Mouse (Mus musculus) c-Kit-negative CD71-positive TER-119-positive erythroid progenitor cells, embryonic 14.5 days (primary cell): ENCODE measurements around the gene Lancl3.
"Not testable (repeated sequence)": the region's sequence is repeated elsewhere in the genome, so short reads cannot be mapped to it uniquely, and the experiment has no call there.

Experiments used
- DNase-seq: peaks from one replicate; pipeline ENCODE4 v3.0.0-alpha.2; 2013; ENCODE audit warnings: low read depth, low spot score

Lancl3 gene

DNA sequence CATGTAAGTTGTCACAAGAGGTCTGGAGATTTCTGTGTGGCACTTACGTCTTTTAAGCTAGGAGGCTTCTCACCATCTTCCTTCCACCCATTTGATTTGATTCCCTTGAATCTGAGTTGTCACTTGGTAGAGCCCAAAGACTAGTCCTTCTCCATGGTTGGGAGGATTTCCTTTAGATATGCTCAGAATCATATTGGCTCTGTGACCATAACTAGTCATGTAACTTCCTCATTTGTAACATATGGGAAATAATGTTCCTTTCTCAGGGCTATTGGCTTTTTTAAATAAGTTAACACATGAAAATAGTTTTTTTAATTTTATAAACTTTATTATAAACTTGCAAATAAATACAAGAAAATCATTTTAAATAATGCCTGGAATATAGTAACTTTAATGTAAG, 59.6 kb downstream of the Lancl3 start:
- no peak for DNase-seq

DNA sequence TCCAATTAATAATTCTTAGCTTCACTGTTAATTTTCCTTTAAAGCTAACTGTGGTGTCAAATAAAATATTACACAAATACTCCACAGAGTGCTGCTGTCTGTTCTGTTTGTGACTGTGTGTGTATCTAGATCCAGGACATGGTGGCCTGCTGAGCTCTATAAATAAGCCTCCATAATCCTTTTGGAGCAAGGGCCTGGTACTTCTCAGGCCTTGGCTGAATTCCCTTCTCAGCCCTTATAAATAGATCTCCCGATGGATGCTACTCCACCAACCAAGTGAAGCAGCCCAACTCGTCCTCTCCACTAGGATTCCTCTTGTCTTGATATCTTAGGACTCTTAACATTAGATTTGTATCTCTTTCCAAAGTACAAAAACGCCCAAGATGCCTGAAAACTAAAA, 71.4 kb downstream of the Lancl3 start:
- no peak for DNase-seq

DNA sequence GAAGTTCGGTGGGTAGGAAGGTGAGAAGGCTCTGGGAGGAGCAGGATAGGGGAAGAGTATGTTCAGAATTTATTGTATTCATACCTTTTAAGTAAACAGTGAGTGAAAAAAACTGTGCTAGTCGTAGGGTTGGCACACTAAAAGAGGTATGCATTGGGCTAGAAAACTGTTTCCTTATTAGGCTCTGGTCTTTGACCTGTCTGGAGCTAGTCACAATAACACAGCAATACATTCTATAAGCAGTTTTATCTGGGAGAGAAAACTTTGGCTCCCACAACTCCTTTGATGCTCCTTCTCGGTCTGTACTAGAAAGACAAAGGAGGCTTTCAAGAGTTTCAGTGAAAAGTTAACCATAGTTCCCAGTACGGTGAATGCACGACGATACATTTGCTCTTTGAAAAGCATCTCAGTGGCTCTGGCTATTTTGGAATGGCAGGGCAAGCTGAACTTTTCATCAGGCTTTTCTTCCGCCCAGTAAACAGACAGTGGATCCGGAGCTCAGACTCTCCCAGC, 72.3 kb downstream of the Lancl3 start:
- no peak for DNase-seq

DNA sequence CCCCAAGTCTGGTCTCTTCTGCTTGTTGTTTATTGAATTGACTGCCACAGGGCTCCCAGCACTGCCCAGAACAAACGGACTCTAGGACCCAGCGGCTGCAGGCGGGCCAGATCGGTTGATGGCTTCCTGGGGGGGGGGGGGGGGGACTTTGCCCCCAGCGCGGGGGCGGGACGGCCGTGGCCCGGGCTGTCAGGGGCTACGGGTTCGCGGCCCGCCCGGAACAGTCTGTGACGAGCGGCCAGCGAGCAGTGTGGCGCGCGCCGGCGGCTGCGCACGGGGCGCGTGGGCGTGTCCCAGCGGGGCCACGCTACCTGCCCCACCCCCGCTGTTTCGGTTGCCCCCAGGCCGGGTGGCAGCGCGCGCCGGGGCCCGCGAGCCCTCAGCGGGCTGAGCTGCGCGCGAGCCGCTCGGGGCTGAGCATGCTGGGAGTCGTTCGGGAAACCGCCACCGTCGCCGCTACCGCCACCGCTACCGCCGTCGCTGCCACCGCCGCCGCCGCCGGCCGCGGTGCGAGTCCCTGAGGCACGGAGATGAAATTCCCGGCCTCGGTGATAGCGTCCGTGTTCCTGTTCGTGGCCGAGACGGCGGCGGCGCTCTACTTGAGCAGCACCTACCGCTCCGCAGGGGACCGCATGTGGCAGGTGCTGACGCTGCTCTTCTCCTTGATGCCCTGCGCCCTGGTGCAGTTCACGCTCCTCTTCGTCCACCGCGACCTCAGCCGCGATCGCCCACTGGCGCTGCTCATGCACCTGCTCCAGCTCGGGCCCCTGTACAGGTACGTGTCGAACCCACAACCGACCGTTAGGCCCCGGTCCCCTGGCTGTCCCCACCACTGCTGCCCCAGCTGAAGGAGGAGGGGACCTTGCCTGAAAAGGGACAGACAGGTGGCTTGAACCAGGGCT, 73.0 kb downstream of the Lancl3 start, which contains the start of gene Xk:
Xk (plus strand) TSS at position 297 of the 902 bp plus-strand sequence.
- DNase-seq, result peak; percentile 56

DNA sequence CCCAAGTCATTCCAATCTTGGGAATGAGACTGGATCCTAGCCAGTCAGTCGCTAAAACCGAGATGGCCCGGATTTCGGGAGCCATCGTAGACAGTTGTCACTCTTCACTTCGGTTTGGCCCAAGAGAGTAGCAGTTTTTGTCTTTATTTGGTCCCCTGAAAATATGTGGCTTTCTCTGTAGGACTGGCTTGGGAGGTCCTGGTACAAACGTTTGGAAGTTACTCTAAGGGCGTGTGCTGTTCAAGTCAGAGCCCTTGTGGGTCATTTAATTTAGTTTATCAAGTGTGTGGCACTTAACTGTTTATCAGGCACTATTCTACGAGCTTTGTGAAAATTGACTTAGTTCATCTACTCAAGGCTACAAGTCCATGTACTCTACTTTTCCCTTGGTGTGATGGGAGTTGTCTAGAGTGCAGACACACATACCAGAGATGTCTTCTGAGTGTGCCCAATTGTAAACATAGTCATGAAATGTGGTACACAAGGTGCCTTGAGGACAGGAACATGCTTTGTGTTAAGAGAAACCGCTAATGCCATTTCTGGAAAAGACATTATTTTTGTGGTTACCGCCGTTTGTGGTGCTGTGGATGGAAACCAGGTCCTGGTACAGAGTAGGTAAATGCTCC, 73.8 kb downstream of the Lancl3 start:
- DNase-seq, result no peak

DNA sequence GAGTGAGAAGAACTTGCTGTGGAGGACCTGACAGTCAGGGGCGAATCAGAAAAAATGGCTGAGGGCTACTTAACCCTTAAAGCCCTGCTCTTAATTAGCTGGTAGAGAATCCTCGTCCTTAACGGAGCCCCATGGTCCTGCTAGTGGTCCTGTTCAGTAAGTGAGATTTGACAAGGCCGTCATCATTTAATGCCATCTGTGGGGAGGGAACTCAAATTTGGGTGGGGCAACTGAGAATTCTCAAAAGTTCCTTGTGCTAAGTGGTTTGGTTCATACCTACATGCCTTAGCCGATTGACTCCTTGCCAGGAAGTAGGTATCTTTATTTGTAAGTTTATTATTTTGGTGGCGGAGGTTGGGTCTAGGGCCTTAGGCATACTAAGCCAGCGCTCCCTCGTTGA, 74.6 kb downstream of the Lancl3 start:
- DNase-seq, result no peak

DNA sequence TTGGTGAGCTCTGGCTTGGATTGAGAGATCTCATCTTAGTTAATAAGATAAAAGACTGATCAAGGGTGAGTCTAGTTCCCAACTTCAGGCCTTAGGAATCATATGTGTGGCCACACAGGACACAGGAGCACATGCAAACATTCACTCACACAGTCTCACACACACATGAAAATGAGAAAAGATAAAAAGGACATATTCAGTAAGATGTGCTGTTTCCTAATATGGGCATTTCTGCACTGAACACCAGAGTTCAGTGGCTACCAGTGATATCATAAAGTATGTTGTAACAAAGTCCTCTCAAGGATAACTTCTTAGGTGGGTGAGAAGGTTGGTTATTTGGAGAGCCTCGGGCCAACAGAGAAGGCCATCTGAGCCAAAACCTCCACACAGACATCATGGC, 83.8 kb downstream of the Lancl3 start, which contains the start of gene H2al1m:
H2al1m (plus strand) TSS at position 301 of the 400 bp plus-strand sequence.
- not testable (repeated sequence) for DNase-seq

DNA sequence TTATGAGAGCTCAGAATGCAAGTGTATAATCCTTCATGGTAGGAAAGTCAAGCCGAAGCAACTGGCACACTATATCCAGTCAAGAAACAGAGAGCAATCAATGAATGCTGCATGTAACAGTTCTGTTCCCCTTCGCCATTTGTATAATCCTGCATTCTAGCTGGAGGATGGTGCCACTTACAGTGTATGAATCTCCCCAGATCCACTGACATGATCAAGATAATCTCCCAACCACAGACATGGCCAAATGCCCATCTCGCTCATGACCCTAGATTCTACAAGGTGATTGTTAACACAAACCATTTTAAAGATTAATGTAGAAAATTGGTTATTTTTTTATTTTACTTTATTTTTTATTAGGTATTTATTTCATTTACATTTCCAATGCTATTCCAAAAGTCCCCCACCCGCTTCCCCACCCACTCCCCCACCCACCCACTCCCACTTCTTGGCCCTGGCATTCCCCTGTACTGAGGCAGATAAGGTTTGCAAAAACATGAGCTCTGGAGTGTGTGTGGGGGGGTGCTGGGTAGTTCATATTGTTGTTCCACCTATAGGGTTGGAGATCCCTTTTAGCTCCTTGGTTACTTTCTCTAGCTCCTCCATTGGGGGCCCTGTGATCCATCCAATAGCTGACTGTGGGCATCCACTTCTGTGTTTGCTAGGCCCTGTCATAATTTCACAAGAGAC, 93.6 kb downstream of the Lancl3 start:
- DNase-seq, result not testable (repeated sequence)

DNA sequence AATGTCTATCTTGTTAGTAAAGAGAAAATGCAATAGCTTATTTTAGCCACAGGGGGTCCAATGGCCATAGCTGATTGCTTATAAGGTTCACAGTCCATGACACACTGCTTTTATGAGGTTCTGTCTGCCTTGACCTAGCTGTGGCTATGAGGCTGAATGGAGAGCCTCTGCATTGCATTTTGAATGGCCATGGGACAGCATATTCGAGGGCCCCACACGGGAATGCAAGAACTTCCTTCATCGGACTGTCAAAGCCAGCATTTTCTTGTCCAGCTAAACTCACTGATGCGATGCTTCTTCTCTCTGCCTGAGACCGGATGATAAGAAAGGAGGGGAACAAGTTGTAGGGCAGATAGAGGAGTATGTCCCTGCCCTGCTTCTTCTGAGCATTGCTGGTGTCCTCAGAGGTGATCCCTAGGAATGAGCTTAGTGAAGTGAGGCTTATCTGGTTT, 98.7 kb downstream of the Lancl3 start:
- DNase-seq, result peak; percentile 73

DNA sequence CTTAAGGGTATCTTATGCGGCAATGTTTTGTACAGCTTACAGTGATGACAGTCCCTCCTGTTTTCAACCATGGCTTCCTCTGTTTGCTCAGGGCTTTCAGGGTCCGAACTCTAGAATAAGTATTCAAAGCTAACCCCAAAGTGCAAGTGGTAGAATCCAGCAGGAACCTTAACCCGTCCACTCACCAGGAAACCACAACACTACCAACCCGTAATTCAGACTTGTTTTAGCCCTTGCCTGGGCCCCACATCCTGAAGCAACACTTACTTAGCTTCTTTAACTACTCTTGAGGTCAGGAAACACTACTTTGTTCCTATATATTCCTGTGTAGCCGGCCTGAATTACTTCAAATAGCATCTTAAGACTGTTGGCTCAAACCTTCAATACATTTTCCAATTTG, 103.1 kb downstream of the Lancl3 start:
- no peak for DNase-seq

DNA sequence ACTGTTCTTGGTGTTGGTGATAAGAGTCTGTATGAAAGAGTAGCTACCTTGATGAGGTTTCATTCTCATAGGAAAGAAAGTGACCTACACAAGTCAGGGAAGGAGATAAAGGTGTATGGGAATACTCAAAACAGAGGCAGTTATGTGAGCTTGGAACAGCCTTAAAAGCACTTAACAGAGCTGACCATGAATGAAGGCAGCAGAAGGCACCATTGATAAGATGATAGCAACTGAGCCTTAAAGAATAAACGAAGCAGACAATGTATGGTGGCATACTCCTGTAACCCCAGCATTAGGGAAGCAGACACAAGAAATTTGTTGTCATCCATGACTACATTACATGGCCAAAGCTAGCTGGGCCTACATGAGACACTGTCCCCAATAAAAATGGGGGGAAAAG, 103.8 kb downstream of the Lancl3 start:
- no peak for DNase-seq

DNA sequence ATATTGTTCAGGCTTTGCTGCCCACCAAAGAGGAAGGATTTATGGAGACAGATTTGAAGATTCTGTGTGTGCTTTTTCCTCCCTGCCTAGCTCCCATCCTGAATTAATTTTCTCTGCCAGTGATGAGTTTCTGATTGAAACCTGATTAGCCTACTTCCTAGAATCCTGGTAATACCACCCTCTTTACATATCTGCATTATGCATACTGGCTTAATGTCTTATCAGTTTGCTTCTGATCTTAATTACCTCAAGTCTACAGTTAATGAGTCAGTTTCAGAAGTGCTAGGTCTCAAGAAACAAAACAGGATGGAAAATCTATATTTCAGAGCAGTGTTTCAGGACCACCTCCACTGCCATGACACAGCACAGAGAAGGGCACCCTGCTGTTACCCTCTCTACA, 116.8 kb downstream of the Lancl3 start:
- not testable (repeated sequence) for DNase-seq
